9 mouse cellular contexts compared by ENCODE assay signal in genomic region chr10:5227395-5228076, GRCm38 (mm10).
A peak's percentile ranks its signal among the peaks of the same experiment; 100 is the strongest.
DNase-seq lines count a peak whose midpoint lies in the region; ATAC-seq and TF ChIP-seq lines count a peak whose summit lies in the region.
"Had no signal": no experiment of that assay in that cellular context is flagged by ENCODE, and none has a peak within 500 bp of the region (broad histone marks: within the 10 kb centered on the region; RNA-seq: fewer than 3 reads in every experiment).

No protein-coding gene starts in this region.

- H3K9ac ChIP-seq in hindbrain, postnatal 0 days (replicated peaks; ENCODE audit: low read length): no peak overlapping the region
- no peak overlapping the region for H3K9ac ChIP-seq in hindbrain, embryonic 11.5 days (ENCODE audit: low read depth, low read length)
- H3K9ac ChIP-seq: liver, embryonic 13.5 days had no signal

- H3K4me2 ChIP-seq in hindbrain, postnatal 0 days (ENCODE audit: low read depth, low read length): no peak overlapping the region
- H3K4me2 ChIP-seq in hindbrain, embryonic 11.5 days (replicated peaks; ENCODE audit: low read depth, low read length): no peak overlapping the region
- H3K4me2 ChIP-seq: liver, embryonic 13.5 days had no signal

- no peaks in the 10 kb centered on the region for H3K27me3 ChIP-seq in hindbrain, postnatal 0 days (ENCODE audit: insufficient read depth, low read length)
- H3K27me3 ChIP-seq in hindbrain, embryonic 11.5 days (ENCODE audit: control insufficient read depth, insufficient read depth, low read length): no peaks in the 10 kb centered on the region
- H3K27me3 ChIP-seq: liver, embryonic 13.5 days had no signal

- 84% methylated on average over 20 of the region's 20 CpGs for whole genome bisulfite sequencing in hindbrain, postnatal 0 days
- 81% methylated on average over 20 of the region's 20 CpGs for WGBS in hindbrain, embryonic 11.5 days

- no peak overlapping the region for H3K27ac ChIP-seq in hindbrain, postnatal 0 days
- no peak overlapping the region for H3K27ac ChIP-seq in hindbrain, embryonic 11.5 days (ENCODE audit: low read depth, low read length)
- H3K27ac ChIP-seq: liver, embryonic 13.5 days had no signal

- TF ChIP-seq CTCF in hindbrain, postnatal 0 days (IDR thresholded peaks at IDR 0.05; ENCODE audit: low read depth): no peak

- peak; percentile 12 for DNase-seq in hindbrain, postnatal 0 days (ENCODE audit: low spot score)
- no peak for DNase-seq in hindbrain, embryonic 11.5 days (ENCODE audit: low spot score)
- DNase-seq in CD4-positive helper T cell, adult 2 months (ENCODE audit: low read depth, low spot score): peak; percentile 29
- peak; percentile 6 to 34 for DNase-seq in adrenal gland, postnatal 36 days
- DNase-seq in heart, postnatal 4 days: peak; percentile 59
- peak; percentile 20 for DNase-seq in testis, postnatal 14 days (ENCODE audit: low spot score)
- no peak for DNase-seq in embryo, embryonic 11 days
- no peak for DNase-seq in embryo, embryonic 9.5 days (ENCODE audit: extremely low spot score)
- DNase-seq: liver, embryonic 13.5 days had no signal

- no peak for ATAC-seq in hindbrain, postnatal 0 days
- ATAC-seq in hindbrain, embryonic 11.5 days (ENCODE audit: low FRiP score): no peak

- peaks cover 19% of the 10 kb centered on the region for H3K36me3 ChIP-seq in hindbrain, postnatal 0 days (ENCODE audit: insufficient read depth, low read length)
- no peaks in the 10 kb centered on the region for H3K36me3 ChIP-seq in hindbrain, embryonic 11.5 days (ENCODE audit: control insufficient read depth, insufficient read depth, low read length)
- H3K36me3 ChIP-seq: liver, embryonic 13.5 days had no signal

- no peaks in the 10 kb centered on the region for H3K9me3 ChIP-seq in hindbrain, postnatal 0 days (ENCODE audit: low read length)
- H3K9me3 ChIP-seq in hindbrain, embryonic 11.5 days (ENCODE audit: control insufficient read depth, low read length): no peaks in the 10 kb centered on the region
- H3K9me3 ChIP-seq: liver, embryonic 13.5 days had no signal

- H3K4me1 ChIP-seq in hindbrain, postnatal 0 days (ENCODE audit: insufficient read depth, low read length): no peaks in the 10 kb centered on the region
- H3K4me1 ChIP-seq in hindbrain, embryonic 11.5 days (replicated peaks; ENCODE audit: control insufficient read depth, insufficient read depth, low read length): no peaks in the 10 kb centered on the region
- H3K4me1 ChIP-seq: liver, embryonic 13.5 days had no signal

- no peak overlapping the region for H3K4me3 ChIP-seq in hindbrain, postnatal 0 days (ENCODE audit: low read length)
- no peak overlapping the region for H3K4me3 ChIP-seq in hindbrain, embryonic 11.5 days (ENCODE audit: low read depth, low read length)
- H3K4me3 ChIP-seq: liver, embryonic 13.5 days had no signal

Comparison
In these comparisons a context has a peak if more than half of its experiments do, and no peak if none do; other contexts are left out.
1. DNase-seq: peak in hindbrain, postnatal 0 days (single experiment), CD4-positive helper T cell, adult 2 months (single experiment), adrenal gland, postnatal 36 days (2 of 2), heart, postnatal 4 days (single experiment) and testis, postnatal 14 days (single experiment); none in hindbrain, embryonic 11.5 days (single experiment), embryo, embryonic 11 days (single experiment) and embryo, embryonic 9.5 days (single experiment).